Mouse (Mus musculus): Measurements from ENCODE around the gene Gm20894.
"Not testable (repeated sequence)": the region's sequence is repeated elsewhere in the genome, so short reads cannot be mapped to it uniquely, and the experiment has no call there.

Gm20894 gene

DNA sequence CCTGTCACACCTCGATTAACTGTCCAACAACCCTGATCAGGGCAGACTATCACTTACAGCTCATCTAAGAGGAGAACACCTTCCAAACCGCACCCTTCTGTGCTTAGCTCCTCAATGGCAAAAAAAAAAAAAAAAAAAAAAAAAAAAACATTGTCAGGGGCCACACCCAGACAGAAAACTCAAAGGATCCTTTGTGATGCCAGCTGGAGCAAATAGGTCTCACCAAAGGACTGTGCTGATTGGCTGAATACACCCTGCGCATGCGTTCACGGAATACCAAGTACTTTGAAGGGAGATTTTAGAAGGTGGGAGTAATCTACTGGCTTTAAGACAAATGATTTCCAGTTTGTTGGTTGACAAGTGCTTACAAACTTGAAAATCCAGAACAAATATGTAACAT is at the start of gene Gm20894:
Gm20894 (minus strand) TSS at position 101 of the 400 bp plus-strand sequence.
- DNase-seq = not testable (repeated sequence)

Measured in cerebellum, adult 11-12 months (tissue).